Mouse (Mus musculus) midbrain, embryonic 11.5 days (tissue): Measurements from ENCODE around the gene Gm43951. TPM values are rescaled to one million over a fixed set of nuclear protein-coding genes. Genes with fewer than 3 reads are reported as not detected.

Experiments
- ATAC-seq: fragments of 200-750 bp; cut with Nextera tagmentation; 2 replicates; pipeline ENCODE4 v1.8.0; 2017; ENCODE audit warnings: moderate TSS enrichment, moderate library complexity; ENCODE audit not compliant: low FRiP score
- DNase-seq: peaks from one replicate; pipeline ENCODE4 v3.0.0; 2015; ENCODE audit warnings: low spot score; ENCODE audit errors: missing footprints
- H3K27ac ChIP-seq: fragments of 300-500 bp; sonication (generic); 2 replicates; pipeline ENCODE4 v1.5.1; 2014; ENCODE audit warnings: low read depth, low read length
- H3K27me3 ChIP-seq: fragments of 300-500 bp; sonication (generic); 2 replicates; pipeline ENCODE4 v1.6.1; 2014; ENCODE audit warnings: mild to moderate bottlenecking, low read length, moderate library complexity, mixed read lengths; ENCODE audit not compliant: control insufficient read depth, insufficient read depth
- H3K36me3 ChIP-seq: fragments of 300-500 bp; sonication (generic); 2 replicates; pipeline ENCODE4 v1.6.1; 2014; ENCODE audit warnings: mild to moderate bottlenecking, low read length, moderate library complexity, mixed read lengths; ENCODE audit not compliant: control insufficient read depth, insufficient read depth
- H3K4me1 ChIP-seq: fragments of 300-500 bp; sonication (generic); 2 replicates; pipeline ENCODE4 v1.6.1; 2014; ENCODE audit warnings: low read length; ENCODE audit not compliant: control insufficient read depth, insufficient read depth
- H3K4me2 ChIP-seq: fragments of 300-500 bp; sonication (generic); 2 replicates; pipeline ENCODE4 v1.6.1; 2014; ENCODE audit warnings: mild to moderate bottlenecking, moderate library complexity
- H3K4me3 ChIP-seq: fragments of 300-500 bp; sonication (generic); 2 replicates; pipeline ENCODE4 v1.5.1; 2014; ENCODE audit warnings: low read depth, low read length
- H3K9ac ChIP-seq: fragments of 300-500 bp; sonication (generic); 2 replicates; pipeline ENCODE4 v1.6.1; 2014; ENCODE audit warnings: low read length
- H3K9me3 ChIP-seq: fragments of 300-500 bp; sonication (generic); 2 replicates; pipeline ENCODE4 v1.6.1; 2016; ENCODE audit warnings: low read length; ENCODE audit not compliant: control insufficient read depth
- WGBS: fragments of 180-500 bp; shearing (Covaris S2); extraction: QIAGEN DNeasy Blood & Tissue Kit; methylation state at CpG from one replicate; pipeline ENCODE4 v1.1.7; 2014; 5-methylcytosine and 5-hydroxymethylcytosine counted together
- polyA plus RNA-seq: library from polyadenylated mRNA; unstranded; fragments of >200 nt; fragmentation: Nextera tagmentation; extraction: Ambion mirVana; gene quantifications from 2 replicates; pipeline ENCODE4 v1.2.1, GENCODE M21; 2014

The Gm43951 gene
- polyA plus RNA-seq, 1 experiment from 2014 or later: 0.12 TPM

GRCm38 (mm10) chr11:72226901-72227300, 20.3 kb upstream of the Gm43951 start:
- Histone ChIP-seq H3K4me1 (peaks cover 2% of the 10 kb centered on the region; the same call in 1 of the 2 replicates), H3K4me2 (no peak overlapping the region), H3K4me3 (no peak overlapping the region), H3K9ac (no peak overlapping the region), H3K9me3 (no peaks in the 10 kb centered on the region), H3K27ac (no peak overlapping the region), H3K27me3 (no peaks in the 10 kb centered on the region), H3K36me3 (no peaks in the 10 kb centered on the region)
- ATAC-seq (no peak), DNase-seq (no peak)
- 87% methylated on average over 6 of the region's 6 CpGs for whole genome bisulfite sequencing

- no peak for ATAC-seq
- H3K4me3 ChIP-seq: no peak overlapping the region
- no peaks in the 10 kb centered on the region for H3K36me3 ChIP-seq
- peaks cover 2% of the 10 kb centered on the region; the same call in 1 of the 2 replicates for H3K4me1 ChIP-seq
- no peaks in the 10 kb centered on the region for H3K27me3 ChIP-seq
- no peak overlapping the region; the same call in 1 of the 2 replicates for H3K4me2 ChIP-seq
- no peak overlapping the region for H3K27ac ChIP-seq
- WGBS: 64% methylated on average over 10 of the region's 10 CpGs
- no peak overlapping the region for H3K9ac ChIP-seq
- H3K9me3 ChIP-seq: no peaks in the 10 kb centered on the region
- no peak for DNase-seq
Measured at GRCm38 (mm10) chr11:72226020-72226791, 19.6 kb upstream of the Gm43951 start.

- H3K27me3 ChIP-seq: no peaks in the 10 kb centered on the region
- peaks cover 2% of the 10 kb centered on the region; the same call in 1 of the 2 replicates for H3K4me1 ChIP-seq
- 17% methylated on average over 5 of the region's 5 CpGs for WGBS
- H3K36me3 ChIP-seq: no peaks in the 10 kb centered on the region
- peak; percentile 50; the same call in 1 of the 2 replicates for ATAC-seq
- H3K4me3 ChIP-seq: no peak overlapping the region
- H3K4me2 ChIP-seq: no peak overlapping the region
- DNase-seq: peak; percentile 97
- no peak overlapping the region for H3K27ac ChIP-seq
- no peak overlapping the region for H3K9ac ChIP-seq
- no peaks in the 10 kb centered on the region for H3K9me3 ChIP-seq
Measured at GRCm38 (mm10) chr11:72224865-72225264, 18.2 kb upstream of the Gm43951 start.

- no peak overlapping the region for H3K4me3 ChIP-seq
- no peak for ATAC-seq
- DNase-seq: no peak
- H3K27ac ChIP-seq: no peak overlapping the region
- no peaks in the 10 kb centered on the region for H3K27me3 ChIP-seq
- no peak overlapping the region for H3K4me2 ChIP-seq
- WGBS: 86% methylated on average over 4 of the region's 4 CpGs
- H3K4me1 ChIP-seq: peaks cover 2% of the 10 kb centered on the region; the same call in 1 of the 2 replicates
- H3K9ac ChIP-seq: no peak overlapping the region
- H3K9me3 ChIP-seq: no peaks in the 10 kb centered on the region
- H3K36me3 ChIP-seq: no peaks in the 10 kb centered on the region
Measured at GRCm38 (mm10) chr11:72223414-72223813, 16.8 kb upstream of the Gm43951 start.

GRCm38 (mm10) chr11:72221278-72221677, 14.6 kb upstream of the Gm43951 start:
- Histone ChIP-seq H3K27ac (no peak overlapping the region), H3K36me3 (no peaks in the 10 kb centered on the region), H3K4me2 (no peak overlapping the region), H3K4me1 (peaks cover 5% of the 10 kb centered on the region; the same call in 1 of the 2 replicates), H3K27me3 (no peaks in the 10 kb centered on the region), H3K9ac (no peak overlapping the region), H3K4me3 (no peak overlapping the region), H3K9me3 (no peaks in the 10 kb centered on the region)
- DNase-seq (peak; percentile 95), ATAC-seq (no peak)
- 16% methylated on average over 6 of the region's 6 CpGs for WGBS

- H3K27ac ChIP-seq: no peak overlapping the region
- H3K9me3 ChIP-seq: no peaks in the 10 kb centered on the region
- DNase-seq (no peak), ATAC-seq (no peak)
- peaks cover 18% of the 10 kb centered on the region for H3K4me1 ChIP-seq
- WGBS: 91% methylated on average over 5 of the region's 5 CpGs
- H3K27me3 ChIP-seq: no peaks in the 10 kb centered on the region
- no peak overlapping the region for H3K4me2 ChIP-seq
- no peaks in the 10 kb centered on the region for H3K36me3 ChIP-seq
- H3K9ac ChIP-seq: no peak overlapping the region
- H3K4me3 ChIP-seq: no peak overlapping the region
Measured at GRCm38 (mm10) chr11:72217116-72217515, 10.5 kb upstream of the Gm43951 start.

GRCm38 (mm10) chr11:72215410-72215797, 8.8 kb upstream of the Gm43951 start, which contains the start of gene Med31:
Gene Med31, minus strand, starts transcription at chr11:72215592.
- no peaks in the 10 kb centered on the region for H3K27me3 ChIP-seq

GRCm38 (mm10) chr11:72214591-72215409, 8.2 kb upstream of the Gm43951 start:
- 1% methylated on average over 50 of the region's 51 CpGs for WGBS
- H3K27ac ChIP-seq: peak overlapping the region; percentile 59
- H3K9ac ChIP-seq: peak overlapping the region; percentile 83
- no peaks in the 10 kb centered on the region for H3K27me3 ChIP-seq
- H3K4me1 ChIP-seq: peaks cover 18% of the 10 kb centered on the region
- DNase-seq (peak; percentile 100), ATAC-seq (peak; percentile 98)
- peak overlapping the region; percentile 99 for H3K4me2 ChIP-seq
- H3K36me3 ChIP-seq: no peaks in the 10 kb centered on the region; the same call in 1 of the 2 replicates
- no peaks in the 10 kb centered on the region for H3K9me3 ChIP-seq
- H3K4me3 ChIP-seq: peak overlapping the region; percentile 83

More at GRCm38 (mm10) chr11:72215410-72215797, 8.8 kb upstream of the Gm43951 start, which contains the start of gene Med31:
- H3K4me1 ChIP-seq: peaks cover 18% of the 10 kb centered on the region
- H3K4me2 ChIP-seq: peak within 1 kb of the TSS; percentile 99
- WGBS: 5% methylated on average over 29 of the region's 29 CpGs
- DNase-seq (no peak), ATAC-seq (peak; percentile 76)
- peak within 1 kb of the TSS; percentile 83 for H3K4me3 ChIP-seq
- no peaks in the 10 kb centered on the region for H3K9me3 ChIP-seq
- H3K36me3 ChIP-seq: no peaks in the 10 kb centered on the region; the same call in 1 of the 2 replicates
- peak within 1 kb of the TSS; percentile 83 for H3K9ac ChIP-seq
- peak within 1 kb of the TSS; percentile 59 for H3K27ac ChIP-seq
